In genomic region chr14:22810531-22810930, GRCm38 (mm10) we compare ENCODE assay signal across 23 mouse cellular contexts.
DNase-seq lines count a peak whose midpoint lies in the region; ATAC-seq and TF ChIP-seq lines count a peak whose summit lies in the region.
"Had no signal": no experiment of that assay in that cellular context is flagged by ENCODE, and none has a peak within 500 bp of the region (broad histone marks: within the 10 kb centered on the region; RNA-seq: fewer than 3 reads in every experiment).

No protein-coding gene starts in this region.

- H3K27ac ChIP-seq in heart, adult 2 months = peak overlapping the region; percentile 3
- no peak overlapping the region for H3K27ac ChIP-seq in heart, embryonic 12.5 days (ENCODE audit: poor library complexity, severe bottlenecking)
- peak overlapping the region; percentile 91 for H3K27ac ChIP-seq in kidney, embryonic 16.5 days (ENCODE audit: low read length)
- 0 out of 2 replicates have a peak overlapping the region, but pooled peaks have one; percentile 32 for H3K27ac ChIP-seq in lung, postnatal 0 days (ENCODE audit: low read length)
- no peak overlapping the region for H3K27ac ChIP-seq in forebrain, embryonic 16.5 days (ENCODE audit: low read length)
- H3K27ac ChIP-seq: embryonic facial prominence, embryonic 15.5 days; forebrain, embryonic 15.5 days; hindbrain, postnatal 0 days; limb, embryonic 12.5 days; liver, embryonic 13.5 days; midbrain, embryonic 13.5 days had no signal

- intact Hi-C loops in heart, adult 2 months (cut with DNase I) = loop anchor here (10.0 kb wide), 3 partner anchors 56 to 236 kb away; no protein-coding TSS in a partner anchor

- DNase-seq in heart, adult 2 months = no peak
- no peak for DNase-seq in kidney, adult 9 months
- peak; percentile 71 for DNase-seq in lung, postnatal 0 days (ENCODE audit: low spot score)
- no peak for DNase-seq in lung, adult 18-20 months
- DNase-seq in cerebellum, adult 11 months = no peak
- DNase-seq: adrenal gland, postnatal 10 days; cerebellum, adult 9-10 months; gastrocnemius, postnatal 36 days; heart, postnatal 10 days; kidney, adult 2 months; layer of hippocampus, postnatal 36 days; liver, embryonic 13.5 days; lung, postnatal 14 days; thymus, postnatal 25 days had no signal

- no peak for TF ChIP-seq EP300 in heart, adult 2 months (IDR thresholded peaks at IDR 0.05; ENCODE audit: insufficient read depth, low read depth, low read length)
- no peak for TF ChIP-seq EP300 in lung, postnatal 0 days (IDR thresholded peaks at IDR 0.05)

- no peaks in the 10 kb centered on the region for H3K79me2 ChIP-seq in heart, adult 2 months (replicated peaks; ENCODE audit: control insufficient read depth, insufficient read depth, low read length)

- TF ChIP-seq POLR2A in heart, adult 2 months (IDR thresholded peaks at IDR 0.05; ENCODE audit: insufficient read depth, low read depth, low read length) = no peak

- H3K27me3 ChIP-seq in heart, adult 2 months (ENCODE audit: control insufficient read depth, insufficient read depth, low read length) = no peaks in the 10 kb centered on the region
- no peaks in the 10 kb centered on the region for H3K27me3 ChIP-seq in heart, embryonic 12.5 days (replicated peaks)
- no peaks in the 10 kb centered on the region for H3K27me3 ChIP-seq in kidney, embryonic 16.5 days (ENCODE audit: insufficient read depth, low read length)
- no peaks in the 10 kb centered on the region for H3K27me3 ChIP-seq in lung, postnatal 0 days (replicated peaks; ENCODE audit: insufficient read depth, low read length)
- peaks cover 16% of the 10 kb centered on the region for H3K27me3 ChIP-seq in forebrain, embryonic 16.5 days (replicated peaks; ENCODE audit: control insufficient read depth, insufficient read depth, low read length)
- H3K27me3 ChIP-seq: embryonic facial prominence, embryonic 15.5 days; liver, embryonic 13.5 days had no signal

- no peaks in the 10 kb centered on the region for H3K9me3 ChIP-seq in heart, embryonic 12.5 days (replicated peaks)
- H3K9me3 ChIP-seq in kidney, embryonic 16.5 days (ENCODE audit: low read length) = no peaks in the 10 kb centered on the region
- no peaks in the 10 kb centered on the region for H3K9me3 ChIP-seq in lung, postnatal 0 days (ENCODE audit: low read length)
- H3K9me3 ChIP-seq in forebrain, embryonic 16.5 days (ENCODE audit: control insufficient read depth, low read length) = no peaks in the 10 kb centered on the region
- H3K9me3 ChIP-seq: embryonic facial prominence, embryonic 15.5 days; forebrain, embryonic 15.5 days; limb, embryonic 12.5 days; liver, embryonic 13.5 days; megakaryocyte, embryonic 14.5 days; midbrain, embryonic 13.5 days had no signal

- H3K4me2 ChIP-seq in heart, embryonic 12.5 days = no peak overlapping the region
- H3K4me2 ChIP-seq in kidney, embryonic 16.5 days (replicated peaks; ENCODE audit: low read depth, low read length) = no peak overlapping the region
- H3K4me2 ChIP-seq in lung, postnatal 0 days (replicated peaks; ENCODE audit: low read depth, low read length) = no peak overlapping the region
- H3K4me2 ChIP-seq in forebrain, embryonic 16.5 days (ENCODE audit: low read length) = no peak overlapping the region
- H3K4me2 ChIP-seq: embryonic facial prominence, embryonic 15.5 days; forebrain, embryonic 15.5 days; limb, embryonic 12.5 days; liver, embryonic 13.5 days; midbrain, embryonic 13.5 days had no signal

- no peak overlapping the region for H3K9ac ChIP-seq in heart, adult 2 months (ENCODE audit: low read depth, low read length)
- no peak overlapping the region for H3K9ac ChIP-seq in heart, embryonic 12.5 days
- no peak overlapping the region for H3K9ac ChIP-seq in kidney, embryonic 16.5 days (replicated peaks; ENCODE audit: low read length)
- no peak overlapping the region for H3K9ac ChIP-seq in lung, postnatal 0 days (replicated peaks; ENCODE audit: low read depth)
- H3K9ac ChIP-seq in forebrain, embryonic 16.5 days (replicated peaks; ENCODE audit: low read depth, low read length) = no peak overlapping the region
- H3K9ac ChIP-seq: embryonic facial prominence, embryonic 15.5 days; forebrain, embryonic 15.5 days; limb, embryonic 12.5 days; liver, embryonic 13.5 days; midbrain, embryonic 13.5 days had no signal

- no peak overlapping the region for H3K4me3 ChIP-seq in heart, adult 2 months
- H3K4me3 ChIP-seq in heart, embryonic 12.5 days = no peak overlapping the region
- H3K4me3 ChIP-seq in kidney, embryonic 16.5 days (ENCODE audit: low read length) = no peak overlapping the region
- no peak overlapping the region for H3K4me3 ChIP-seq in lung, postnatal 0 days (ENCODE audit: low read depth, low read length)
- H3K4me3 ChIP-seq in forebrain, embryonic 16.5 days (replicated peaks; ENCODE audit: low read length) = no peak overlapping the region
- H3K4me3 ChIP-seq: embryonic facial prominence, embryonic 15.5 days; forebrain, embryonic 15.5 days; limb, embryonic 12.5 days; liver, embryonic 13.5 days; megakaryocyte, embryonic 14.5 days; midbrain, embryonic 13.5 days had no signal

- ATAC-seq in heart, embryonic 12.5 days (ENCODE audit: insufficient number of reproducible peaks, low FRiP score) = no peak
- ATAC-seq in kidney, embryonic 16.5 days (ENCODE audit: low FRiP score, low TSS enrichment) = no peak
- ATAC-seq in lung, postnatal 0 days = peak; percentile 22; the same call in 1 of the 2 replicates
- ATAC-seq in forebrain, embryonic 16.5 days = no peak
- ATAC-seq: forebrain, embryonic 15.5 days; hindbrain, postnatal 0 days; midbrain, embryonic 13.5 days had no signal

- peaks cover 23% of the 10 kb centered on the region for H3K4me1 ChIP-seq in heart, adult 2 months (ENCODE audit: control insufficient read depth, insufficient read depth, low read length)
- H3K4me1 ChIP-seq in heart, embryonic 12.5 days (replicated peaks) = peaks cover 19% of the 10 kb centered on the region
- H3K4me1 ChIP-seq in kidney, embryonic 16.5 days (ENCODE audit: insufficient read depth, low read length) = peaks cover 82% of the 10 kb centered on the region
- H3K4me1 ChIP-seq in lung, postnatal 0 days (ENCODE audit: insufficient read depth, low read depth, low read length) = peaks cover 12% of the 10 kb centered on the region; the same call in 1 of the 2 replicates
- H3K4me1 ChIP-seq in forebrain, embryonic 16.5 days (replicated peaks; ENCODE audit: control insufficient read depth, insufficient read depth, low read length) = peaks cover 8% of the 10 kb centered on the region; the same call in 1 of the 2 replicates

- H3K36me3 ChIP-seq in heart, adult 2 months (ENCODE audit: control insufficient read depth, insufficient read depth, low read length) = peaks cover 2% of the 10 kb centered on the region; the same call in 1 of the 2 replicates
- no peaks in the 10 kb centered on the region for H3K36me3 ChIP-seq in heart, embryonic 12.5 days
- no peaks in the 10 kb centered on the region for H3K36me3 ChIP-seq in kidney, embryonic 16.5 days (ENCODE audit: insufficient read depth, low read length)
- H3K36me3 ChIP-seq in lung, postnatal 0 days (ENCODE audit: insufficient read depth, low read length) = no peaks in the 10 kb centered on the region
- H3K36me3 ChIP-seq in forebrain, embryonic 16.5 days (ENCODE audit: control insufficient read depth, insufficient read depth) = no peaks in the 10 kb centered on the region
- H3K36me3 ChIP-seq: embryonic facial prominence, embryonic 15.5 days; forebrain, embryonic 15.5 days; limb, embryonic 12.5 days; liver, embryonic 13.5 days; midbrain, embryonic 13.5 days had no signal

- 23% methylated on average over 1 of the region's 1 CpGs for WGBS in heart, adult 2 months
- WGBS in heart, embryonic 12.5 days = 47% methylated on average over 1 of the region's 1 CpGs
- 35% methylated on average over 1 of the region's 1 CpGs for WGBS in kidney, embryonic 16.5 days
- WGBS in lung, postnatal 0 days = 33% methylated on average over 1 of the region's 1 CpGs
- 64% methylated on average over 1 of the region's 1 CpGs for whole genome bisulfite sequencing in forebrain, embryonic 16.5 days

- TF ChIP-seq CTCF in heart, adult 2 months (IDR thresholded peaks at IDR 0.05) = no peak
- TF ChIP-seq CTCF in lung, postnatal 0 days (IDR thresholded peaks at IDR 0.05) = no peak

Comparison
In these comparisons a context has a peak if more than half of its experiments do, and no peak if none do; other contexts are left out.
1. H3K27ac ChIP-seq: peak in heart, adult 2 months (single experiment), kidney, embryonic 16.5 days (single experiment) and lung, postnatal 0 days (single experiment); none in heart, embryonic 12.5 days (single experiment) and forebrain, embryonic 16.5 days (single experiment).